20 mouse cellular contexts compared by ENCODE assay signal in the genomic region with DNA sequence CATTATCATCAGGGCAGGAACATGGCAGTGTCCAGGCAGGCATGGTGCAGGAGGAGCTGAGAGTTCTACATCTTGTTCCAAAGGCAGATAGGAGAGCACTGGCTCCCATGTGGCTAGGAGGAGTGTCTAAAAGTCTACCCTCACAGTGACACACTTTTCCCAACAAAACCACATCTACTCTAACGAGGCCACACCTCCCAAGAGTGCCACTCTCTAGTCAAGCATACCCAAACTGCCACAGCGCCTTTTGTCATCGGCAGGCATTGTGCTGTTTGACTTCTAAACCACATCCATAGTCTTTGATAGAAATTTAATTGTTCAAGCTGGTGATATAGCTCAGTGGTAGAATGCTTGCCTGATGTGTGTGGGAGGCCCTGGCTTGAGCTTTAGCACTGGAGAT. TPM values are rescaled to one million over a fixed set of nuclear protein-coding genes. Genes with fewer than 3 reads are reported as not detected.
DNase-seq lines count a peak whose midpoint lies in the region; ATAC-seq and TF ChIP-seq lines count a peak whose summit lies in the region.
"Had no signal": no experiment of that assay in that cellular context is flagged by ENCODE, and none has a peak within 500 bp of the region (broad histone marks: within the 10 kb centered on the region; RNA-seq: fewer than 3 reads in every experiment).

No protein-coding gene starts in this region.

- 3% methylated on average over 3 of the region's 3 CpGs for WGBS in thymus, adult 2 months
- 84% methylated on average over 3 of the region's 3 CpGs for WGBS in stomach, postnatal 0 days

- no peak for TF ChIP-seq CTCF in thymus, adult 2 months (IDR thresholded peaks at IDR 0.05; ENCODE audit: borderline replicate concordance, control insufficient read depth, extremely low read depth, insufficient read depth, low read length, poor library complexity)
- no peak for TF ChIP-seq CTCF in stomach, postnatal 0 days (IDR thresholded peaks at IDR 0.05; ENCODE audit: low read depth)

- no peaks in the 10 kb centered on the region for H3K9me3 ChIP-seq in stomach, postnatal 0 days (ENCODE audit: control insufficient read depth, low read length)
- H3K9me3 ChIP-seq: embryonic facial prominence, embryonic 13.5 days; forebrain, embryonic 13.5 days; heart, embryonic 13.5 days; hindbrain, embryonic 12.5 days had no signal

- no peaks in the 10 kb centered on the region for H3K27me3 ChIP-seq in thymus, adult 2 months (ENCODE audit: control insufficient read depth, insufficient read depth, low read length)
- H3K27me3 ChIP-seq in stomach, postnatal 0 days (ENCODE audit: control insufficient read depth, insufficient read depth, low read length): no peaks in the 10 kb centered on the region
- H3K27me3 ChIP-seq: embryonic facial prominence, embryonic 13.5 days; forebrain, embryonic 13.5 days; hindbrain, embryonic 12.5 days had no signal

- no peak for ATAC-seq in stomach, postnatal 0 days (ENCODE audit: low FRiP score, low TSS enrichment)
- ATAC-seq: forebrain, embryonic 13.5 days; forebrain, postnatal 0 days; hindbrain, embryonic 16.5 days; inflammation-experienced regulatory T-cells, adult 6 months had no signal

- DNase-seq in heart, adult 11 months: peak; percentile 30
- no peak for DNase-seq in heart, postnatal 14 days
- peak; percentile 40 for DNase-seq in thymus, adult 2 months
- DNase-seq in thymus, postnatal 25 days: peak; percentile 55
- no peak for DNase-seq in stomach, postnatal 0 days (ENCODE audit: low spot score)
- no peak for DNase-seq in kidney, postnatal 4 days
- no peak for DNase-seq in MN1 (ENCODE audit: low spot score)
- DNase-seq: adrenal gland, postnatal 10 days; cerebellum, adult 11 months; cerebellum, adult 9-10 months; cerebellum, postnatal 25 days; forebrain, postnatal 0 days; gastrocnemius, postnatal 14 days; heart, postnatal 4 days had no signal

- H3K4me3 ChIP-seq in thymus, adult 2 months (ENCODE audit: control insufficient read depth, insufficient read depth, low read length): no peak overlapping the region
- no peak overlapping the region for H3K4me3 ChIP-seq in stomach, postnatal 0 days (ENCODE audit: low read depth, low read length)
- H3K4me3 ChIP-seq: embryonic facial prominence, embryonic 13.5 days; forebrain, embryonic 13.5 days; heart, embryonic 13.5 days; hindbrain, embryonic 12.5 days had no signal

- no peak for TF ChIP-seq EP300 in stomach, postnatal 0 days (optimal IDR thresholded peaks at IDR 0.05)

- H3K9ac ChIP-seq in stomach, postnatal 0 days (ENCODE audit: low read length): no peak overlapping the region
- H3K9ac ChIP-seq: embryonic facial prominence, embryonic 13.5 days; forebrain, embryonic 13.5 days; forebrain, postnatal 0 days; heart, embryonic 13.5 days; hindbrain, embryonic 12.5 days had no signal

- peaks cover 29% of the 10 kb centered on the region for H3K4me1 ChIP-seq in thymus, adult 2 months (replicated peaks; ENCODE audit: control insufficient read depth, insufficient read depth, low read length)
- no peaks in the 10 kb centered on the region for H3K4me1 ChIP-seq in stomach, postnatal 0 days (replicated peaks; ENCODE audit: control insufficient read depth, insufficient read depth)
- H3K4me1 ChIP-seq: heart, embryonic 13.5 days had no signal

- H3K27ac ChIP-seq in thymus, adult 2 months (ENCODE audit: control insufficient read depth, insufficient read depth, low read length): no peak overlapping the region
- H3K27ac ChIP-seq in stomach, postnatal 0 days (replicated peaks): no peak overlapping the region
- H3K27ac ChIP-seq: embryonic facial prominence, embryonic 13.5 days; forebrain, embryonic 13.5 days; heart, embryonic 13.5 days; hindbrain, embryonic 12.5 days had no signal

- no peak overlapping the region for H3K4me2 ChIP-seq in stomach, postnatal 0 days (replicated peaks; ENCODE audit: low read depth)
- H3K4me2 ChIP-seq: embryonic facial prominence, embryonic 13.5 days; forebrain, embryonic 13.5 days; heart, embryonic 13.5 days; hindbrain, embryonic 12.5 days had no signal

- intact Hi-C loops in heart, postnatal 14 days (cut with DNase I): no loop called here

- H3K36me3 ChIP-seq in thymus, adult 2 months (ENCODE audit: control insufficient read depth, insufficient read depth, low read length): no peaks in the 10 kb centered on the region
- H3K36me3 ChIP-seq in stomach, postnatal 0 days (ENCODE audit: control insufficient read depth, insufficient read depth, low read length): no peaks in the 10 kb centered on the region
- H3K36me3 ChIP-seq: embryonic facial prominence, embryonic 13.5 days; heart, embryonic 13.5 days; hindbrain, embryonic 12.5 days had no signal

- no peak for TF ChIP-seq POLR2A in thymus, adult 2 months (IDR thresholded peaks at IDR 0.05; ENCODE audit: control insufficient read depth, extremely low read depth, insufficient read depth, low read length, poor library complexity)

RNA-seq across cellular contexts. Expression of gene Mvb12b, which starts 56.6 kb away (rescaled TPM):
- 10 to 100 TPM; 18.1 to 19.1 TPM for total RNA-seq in heart, postnatal 14 days (2021)
- 79.3 and 94.9 TPM in 2 replicates for polyA plus RNA-seq in thymus, adult 2 months (2012; rRNA removed)
- polyA plus RNA-seq in stomach, postnatal 0 days (2015; fragmentation: Nextera tagmentation; extraction: Ambion mirVana): 10.2 and 11.3 TPM in 2 replicates

Comparison
In these comparisons a context has a peak if more than half of its experiments do, and no peak if none do; other contexts are left out.
1. DNase-seq: peak in heart, adult 11 months (single experiment), thymus, adult 2 months (single experiment) and thymus, postnatal 25 days (single experiment); none in heart, postnatal 14 days (0 of 2), stomach, postnatal 0 days (single experiment), kidney, postnatal 4 days (0 of 2) and MN1 (single experiment).